Mouse (Mus musculus) neural tube, embryonic 15.5 days (tissue): ENCODE data around the gene Arhgap6. TPM values are rescaled to one million over a fixed set of nuclear protein-coding genes. Genes with fewer than 3 reads are reported as not detected.
A peak's percentile ranks its signal among the peaks of the same experiment; 100 is the strongest.
"Not testable (repeated sequence)": the region's sequence is repeated elsewhere in the genome, so short reads cannot be mapped to it uniquely, and the experiment has no call there.

Experiments used
- ATAC-seq: fragments of 200-750 bp; cut with Nextera tagmentation; 2 replicates; pipeline ENCODE4 v1.8.0; 2017; ENCODE audit warnings: mild to moderate bottlenecking, moderate TSS enrichment, moderate library complexity; ENCODE audit not compliant: low FRiP score
- H3K27ac ChIP-seq: fragments of 300-500 bp; sonication (generic); replicated peaks from 2 replicates; pipeline ENCODE4 v1.5.1; 2015; ENCODE audit warnings: mild to moderate bottlenecking, inconsistent platforms
- H3K27me3 ChIP-seq: fragments of 300-500 bp; sonication (generic); replicated peaks from 2 replicates; pipeline ENCODE4 v1.6.1; 2015; ENCODE audit warnings: inconsistent platforms
- H3K36me3 ChIP-seq: fragments of 300-500 bp; sonication (generic); 2 replicates; pipeline ENCODE4 v1.6.1; 2015; ENCODE audit warnings: inconsistent platforms
- H3K4me1 ChIP-seq: fragments of 300-500 bp; sonication (generic); 2 replicates; pipeline ENCODE4 v1.6.1; 2015; ENCODE audit warnings: inconsistent platforms
- H3K4me2 ChIP-seq: fragments of 300-500 bp; sonication (generic); 2 replicates; pipeline ENCODE4 v1.6.1; 2015; ENCODE audit warnings: inconsistent platforms, mild to moderate bottlenecking, moderate library complexity
- H3K4me3 ChIP-seq: fragments of 300-500 bp; sonication (generic); replicated peaks from 2 replicates; pipeline ENCODE4 v1.5.1; 2015; ENCODE audit warnings: mild to moderate bottlenecking, inconsistent platforms
- H3K9ac ChIP-seq: fragments of 300-500 bp; sonication (generic); replicated peaks from 2 replicates; pipeline ENCODE4 v1.6.1; 2015; ENCODE audit warnings: mild to moderate bottlenecking, inconsistent platforms
- H3K9me3 ChIP-seq: fragments of 300-500 bp; sonication (generic); replicated peaks from 2 replicates; pipeline ENCODE4 v1.6.1; 2016; ENCODE audit warnings: inconsistent platforms
- WGBS: fragments of 180-500 bp; shearing (Covaris S2); methylation state at CpG from one replicate; pipeline ENCODE4 v1.1.7; 2015; ENCODE audit warnings: mixed read lengths; 5-methylcytosine and 5-hydroxymethylcytosine counted together
- polyA plus RNA-seq: library from polyadenylated mRNA; unstranded; fragments of >200 nt; fragmentation: Nextera tagmentation; extraction: Ambion mirVana; gene quantifications from 2 replicates; pipeline ENCODE4 v1.2.1, GENCODE M21; 2015

Gene Arhgap6
- polyA plus RNA-seq, 1 experiment from 2014 or later, result 2.6 TPM

DNA sequence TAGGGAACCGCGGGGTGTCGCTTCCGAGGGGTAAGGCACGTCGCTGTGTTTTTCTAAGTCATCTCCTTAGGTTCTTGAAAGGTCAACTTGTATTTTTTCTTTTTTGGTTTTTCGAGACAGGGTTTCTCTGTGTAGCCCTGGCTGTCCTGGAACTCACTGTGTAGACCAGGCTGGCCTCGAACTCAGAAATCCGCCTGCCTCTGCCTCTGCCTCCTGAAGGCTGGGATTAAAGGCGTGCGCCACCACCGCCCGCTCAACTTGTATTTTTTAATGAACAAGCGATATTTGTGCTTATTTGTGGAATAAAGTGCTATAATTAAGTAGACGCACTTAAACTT, 525.7 kb downstream of the Arhgap6 start:
- not testable (repeated sequence) for H3K27me3 ChIP-seq, H3K9me3 ChIP-seq, ATAC-seq, H3K36me3 ChIP-seq
- Histone ChIP-seq H3K9ac (0 out of 2 replicates have a peak overlapping the region, but pooled peaks have one; percentile 60), H3K4me2 (peak overlapping the region; percentile 57), H3K4me3 (peak overlapping the region; percentile 60), H3K4me1 (peaks cover 11% of the 10 kb centered on the region), H3K27ac (0 out of 2 replicates have a peak overlapping the region, but pooled peaks have one; percentile 81)
- WGBS, result 38% methylated on average over 15 of the region's 15 CpGs

DNA sequence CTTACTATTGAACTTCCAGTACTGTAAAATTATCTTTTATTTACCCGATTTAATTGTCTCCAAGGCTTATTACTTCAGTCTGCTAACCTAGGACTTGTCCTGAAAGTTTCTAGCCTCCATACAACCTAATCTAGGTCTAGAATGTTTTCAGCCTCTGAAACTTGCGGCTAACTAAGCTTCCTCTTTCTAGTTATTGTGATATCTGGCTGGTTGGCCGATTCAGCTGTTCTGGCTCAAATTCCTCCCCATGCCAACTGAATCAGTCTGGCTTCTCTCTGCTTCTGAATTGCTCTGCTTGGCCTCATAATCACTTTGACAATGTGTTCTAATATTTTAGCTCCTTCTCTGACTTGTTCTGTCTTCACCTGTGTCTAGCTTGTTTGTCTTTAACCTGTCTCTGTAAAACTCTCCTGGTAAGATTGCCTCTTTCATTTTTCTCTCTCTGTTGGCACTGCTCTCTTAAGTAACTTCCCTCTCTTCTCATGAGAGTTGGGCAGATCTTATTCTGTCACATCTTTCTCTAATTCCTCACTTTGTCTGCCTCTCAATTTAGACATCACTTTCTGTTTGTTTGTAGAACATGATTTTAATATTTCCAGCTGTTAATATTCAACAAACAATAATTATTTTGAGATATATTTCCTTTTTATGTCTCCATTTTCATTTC, 531.2 kb downstream of the Arhgap6 start:
- ATAC-seq, result no peak
- Histone ChIP-seq H3K36me3 (no peaks in the 10 kb centered on the region), H3K9me3 (no peaks in the 10 kb centered on the region), H3K27me3 (no peaks in the 10 kb centered on the region), H3K4me3 (no peak overlapping the region), H3K4me1 (no peaks in the 10 kb centered on the region), H3K4me2 (no peak overlapping the region), H3K9ac (no peak overlapping the region), H3K27ac (no peak overlapping the region)
- WGBS, result 89% methylated on average over 3 of the region's 3 CpGs

DNA sequence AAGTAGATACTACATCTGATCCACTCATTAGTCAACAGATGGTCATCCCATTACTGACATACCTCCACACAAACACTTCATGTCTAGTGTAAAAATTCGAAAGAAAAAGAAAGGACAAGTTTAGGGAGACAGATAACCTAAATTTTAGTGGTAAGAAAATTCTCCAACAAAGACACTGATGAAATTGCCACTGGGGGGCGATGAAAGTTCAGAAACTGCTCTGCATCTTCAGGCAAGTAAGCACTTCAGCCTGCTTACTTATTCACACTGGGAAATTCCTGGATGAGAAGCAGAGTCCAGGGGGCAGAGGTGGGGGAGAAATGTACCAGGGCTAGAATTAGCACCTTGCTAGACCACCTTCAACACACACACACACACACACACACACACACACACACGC, 537.4 kb downstream of the Arhgap6 start:
- no peak for ATAC-seq
- H3K36me3 ChIP-seq, result no peaks in the 10 kb centered on the region
- H3K27me3 ChIP-seq, result no peaks in the 10 kb centered on the region; the same call in 1 of the 2 replicates
- no peaks in the 10 kb centered on the region for H3K4me1 ChIP-seq
- 49% methylated on average over 3 of the region's 3 CpGs for whole genome bisulfite sequencing
- no peak overlapping the region for H3K27ac ChIP-seq
- H3K4me2 ChIP-seq, result no peak overlapping the region
- no peaks in the 10 kb centered on the region for H3K9me3 ChIP-seq
- no peak overlapping the region for H3K4me3 ChIP-seq
- no peak overlapping the region for H3K9ac ChIP-seq

DNA sequence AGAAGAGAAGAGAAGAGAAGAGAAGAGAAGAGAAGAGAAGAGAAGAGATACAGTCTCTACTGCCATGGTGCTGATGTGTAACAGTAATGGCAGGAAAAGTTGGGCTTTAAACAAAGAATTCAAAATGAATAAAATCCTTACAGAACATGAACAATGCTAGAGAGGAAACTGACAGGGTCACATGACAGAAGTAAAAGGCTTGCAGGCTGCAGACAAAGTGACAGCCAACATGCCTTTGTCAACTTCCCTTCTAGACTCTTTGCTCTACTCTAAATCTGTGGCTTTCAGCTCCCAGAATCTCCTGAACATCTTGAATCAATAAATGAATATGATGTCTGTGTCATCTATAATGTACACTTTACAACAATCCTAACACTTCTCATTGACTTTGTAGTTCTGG, 542.7 kb downstream of the Arhgap6 start:
- no peaks in the 10 kb centered on the region for H3K36me3 ChIP-seq
- H3K27me3 ChIP-seq, result no peaks in the 10 kb centered on the region; the same call in 1 of the 2 replicates
- ATAC-seq, result no peak
- H3K27ac ChIP-seq, result no peak overlapping the region
- H3K4me3 ChIP-seq, result no peak overlapping the region
- H3K9me3 ChIP-seq, result no peaks in the 10 kb centered on the region
- H3K4me2 ChIP-seq, result no peak overlapping the region
- H3K9ac ChIP-seq, result no peak overlapping the region
- no peaks in the 10 kb centered on the region for H3K4me1 ChIP-seq

DNA sequence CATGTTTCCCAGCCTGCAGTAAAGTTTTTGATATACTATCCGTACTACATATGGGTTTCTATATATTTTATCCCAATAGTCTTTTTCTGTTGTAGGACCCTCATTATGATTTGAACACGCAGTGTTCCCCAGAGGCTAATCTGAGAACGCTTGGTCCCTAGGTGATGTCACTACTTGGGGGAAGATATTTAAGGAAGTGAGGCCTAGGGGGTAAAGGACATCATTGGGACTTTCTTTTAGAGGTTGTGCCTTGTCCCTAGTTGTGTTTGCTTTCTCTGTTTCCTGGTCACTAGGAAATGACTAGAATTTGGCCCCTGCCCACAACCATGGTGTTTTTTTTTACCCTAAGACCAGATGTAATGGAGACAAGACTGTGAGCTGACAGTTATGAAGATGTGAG, 543.3 kb downstream of the Arhgap6 start:
- ATAC-seq, result no peak

More for the DNA sequence above, 543.3 kb downstream of the Arhgap6 start:
- Histone ChIP-seq H3K4me2 (no peak overlapping the region), H3K27ac (no peak overlapping the region), H3K4me1 (no peaks in the 10 kb centered on the region), H3K4me3 (no peak overlapping the region), H3K36me3 (no peaks in the 10 kb centered on the region), H3K27me3 (no peaks in the 10 kb centered on the region), H3K9ac (no peak overlapping the region), H3K9me3 (no peaks in the 10 kb centered on the region)
- WGBS, result 79% methylated on average over 3 of the region's 3 CpGs

Other genes starting within 250 kb of the Arhgap6 start
- 1.3 and 1.5 TPM in 2 replicates for gene Frmpd4, start 217.9 kb upstream of the Arhgap6 start, polyA plus RNA-seq
- gene Msl3, start 121.2 kb upstream of the Arhgap6 start, polyA plus RNA-seq, result 18.3 and 24.7 TPM in 2 replicates